Mouse (Mus musculus) neural tube, embryonic 10.5 days (tissue): ENCODE results near the gene Plekhh3.
"Not testable (repeated sequence)": the region's sequence is repeated elsewhere in the genome, so short reads cannot be mapped to it uniquely, and the experiment has no call there.

ENCODE experiments used
- DNase-seq: peaks from one replicate; pipeline ENCODE4 v3.0.0-alpha.2; 2017; ENCODE audit warnings: low spot score; ENCODE audit errors: extremely low spot score

Gene Plekhh3

DNA sequence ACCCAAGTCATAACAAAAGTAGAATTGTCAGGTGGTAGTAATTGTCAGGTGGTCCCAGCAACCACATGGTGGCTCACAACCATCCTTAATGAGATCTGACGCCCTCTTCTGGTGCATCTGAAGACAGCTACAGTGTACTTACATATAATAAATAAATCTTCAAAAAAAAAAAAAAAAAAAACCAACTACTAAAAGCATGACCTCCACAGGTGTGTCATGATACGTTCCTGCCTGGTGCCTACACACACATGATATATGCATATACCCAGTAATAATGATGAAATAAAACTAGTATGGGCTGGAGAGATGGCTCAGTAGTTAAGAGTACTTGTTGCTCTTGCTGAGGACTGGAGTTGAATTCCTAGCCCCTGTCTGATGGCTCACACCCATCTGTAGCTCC, 20.1 kb downstream of the Plekhh3 start:
- no peak for DNase-seq

DNA sequence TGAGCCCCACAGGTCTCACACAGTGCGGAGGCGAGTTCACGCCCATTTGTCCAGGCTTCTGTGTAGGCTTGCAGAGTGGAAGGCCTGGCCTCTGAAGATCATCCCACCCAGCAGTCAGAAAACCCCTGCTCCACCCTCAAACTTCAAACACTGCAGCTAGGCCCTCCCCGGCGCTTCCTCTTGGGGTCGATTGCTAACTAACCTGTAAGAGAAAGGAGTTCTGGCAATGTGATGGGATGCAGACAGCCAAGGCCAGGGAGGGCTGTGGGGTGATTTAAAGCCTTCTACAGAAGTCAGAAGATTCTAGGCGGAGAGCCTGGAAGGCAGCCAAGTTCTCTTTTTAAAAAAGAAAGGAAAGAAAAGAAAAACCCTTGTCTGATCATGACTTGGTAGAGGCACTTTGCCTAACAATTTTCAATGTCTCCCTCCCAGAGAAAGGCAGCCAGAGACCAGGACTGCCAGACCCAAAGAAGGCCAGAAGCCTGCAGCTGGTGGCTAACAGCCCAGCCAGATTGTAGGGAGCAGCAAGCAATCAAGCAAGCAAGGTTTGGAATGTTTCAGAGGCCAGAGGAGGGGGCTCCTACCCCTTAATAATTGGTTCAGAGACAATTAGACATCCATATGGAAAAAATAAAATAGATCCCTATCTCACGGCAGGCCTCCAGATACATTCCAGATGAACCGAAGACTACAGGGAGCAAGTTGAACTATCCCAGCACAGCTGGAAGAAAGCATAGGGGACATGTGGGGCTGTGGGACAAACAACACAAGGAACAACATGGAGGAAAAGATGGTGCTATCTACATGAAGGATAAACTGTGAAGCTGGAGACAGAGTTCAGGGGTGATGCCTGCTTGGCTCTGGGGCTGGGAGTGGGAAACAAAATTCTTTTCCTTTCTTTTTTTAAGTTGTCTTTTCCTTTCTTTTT, 21.7 kb downstream of the Plekhh3 start:
- DNase-seq = no peak

- no peak for DNase-seq
Observed at GRCm38 (mm10) chr11:101148751-101149150, 22.4 kb downstream of the Plekhh3 start.

GRCm38 (mm10) chr11:101146377-101146776, 24.8 kb downstream of the Plekhh3 start:
- no peak for DNase-seq

DNA sequence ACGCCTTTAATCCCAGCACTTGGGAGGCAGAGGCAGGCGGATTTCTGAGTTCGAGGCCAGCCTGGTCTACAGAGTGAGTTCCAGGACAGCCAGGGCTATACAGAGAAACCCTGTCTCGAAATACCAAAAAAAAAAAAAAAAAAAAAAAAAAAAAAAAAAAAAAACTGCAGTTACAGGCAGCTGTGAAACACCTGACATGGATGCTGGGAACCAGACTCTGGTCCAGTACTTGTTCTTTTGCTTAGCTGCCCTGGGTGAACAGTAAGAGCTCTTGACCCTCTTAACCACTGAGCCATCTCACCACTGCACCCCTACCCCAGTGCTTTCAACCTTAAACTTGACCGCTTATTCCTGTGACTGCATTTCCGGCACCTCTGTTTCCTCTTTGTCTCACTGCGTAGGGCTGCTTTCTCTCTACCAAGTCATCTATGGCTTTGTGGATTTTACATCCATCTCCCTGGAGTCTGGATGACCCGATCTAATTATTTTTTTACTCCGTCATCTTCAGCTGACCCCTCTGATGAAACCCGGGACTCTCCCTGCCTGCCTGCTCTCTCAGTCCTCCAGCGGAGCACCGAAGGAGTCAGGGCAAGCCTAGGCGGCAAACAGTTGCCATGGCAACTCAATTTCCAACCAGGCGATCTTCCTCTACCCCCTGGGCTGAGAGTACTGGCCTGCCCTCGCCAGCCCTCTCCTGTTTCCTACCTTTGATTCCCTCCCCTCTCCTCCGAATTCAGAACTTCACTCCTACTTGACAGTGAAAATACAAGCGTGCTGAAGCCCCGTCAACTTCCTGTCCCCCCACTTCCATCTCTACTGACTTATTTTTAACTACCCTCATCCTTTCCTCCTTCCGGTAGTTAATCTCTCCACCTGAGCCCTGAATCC, 27.6 kb downstream of the Plekhh3 start:
- peak; percentile 64 for DNase-seq

DNA sequence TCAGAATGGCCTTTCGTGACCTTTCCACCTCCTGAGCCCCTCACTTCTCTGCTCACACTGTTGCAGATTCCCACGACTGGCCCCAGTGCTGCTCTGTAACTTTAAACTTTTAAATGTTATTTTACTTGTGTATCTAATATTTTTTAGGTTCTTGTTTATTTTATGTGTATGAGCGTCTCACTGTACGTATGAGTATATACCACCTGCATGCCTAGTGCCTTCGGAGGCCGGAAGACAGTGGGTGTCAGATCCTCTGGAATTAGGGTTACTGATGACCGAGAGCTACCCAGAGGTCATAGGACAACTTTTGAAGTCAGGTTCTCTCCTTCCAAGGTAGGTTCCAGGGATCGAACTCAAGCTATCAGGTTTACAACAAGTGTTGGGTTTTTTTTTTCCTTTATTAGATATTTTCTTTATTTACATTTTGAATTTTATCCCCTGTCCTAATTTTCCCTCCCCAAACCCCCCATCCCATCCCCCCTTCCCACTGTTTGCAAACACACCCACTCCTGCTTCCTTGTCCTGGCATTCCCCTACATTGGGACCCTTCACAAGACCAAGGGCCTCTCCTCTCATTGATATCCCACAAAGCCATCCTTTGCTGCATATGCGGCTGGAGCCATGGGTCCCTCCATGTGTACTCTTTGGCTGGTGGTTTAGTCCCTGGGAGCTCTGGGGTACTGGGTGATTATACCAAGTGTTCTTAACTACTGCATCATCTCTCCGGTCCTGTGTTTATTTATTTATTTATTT, 28.8 kb downstream of the Plekhh3 start:
- no peak for DNase-seq

DNA sequence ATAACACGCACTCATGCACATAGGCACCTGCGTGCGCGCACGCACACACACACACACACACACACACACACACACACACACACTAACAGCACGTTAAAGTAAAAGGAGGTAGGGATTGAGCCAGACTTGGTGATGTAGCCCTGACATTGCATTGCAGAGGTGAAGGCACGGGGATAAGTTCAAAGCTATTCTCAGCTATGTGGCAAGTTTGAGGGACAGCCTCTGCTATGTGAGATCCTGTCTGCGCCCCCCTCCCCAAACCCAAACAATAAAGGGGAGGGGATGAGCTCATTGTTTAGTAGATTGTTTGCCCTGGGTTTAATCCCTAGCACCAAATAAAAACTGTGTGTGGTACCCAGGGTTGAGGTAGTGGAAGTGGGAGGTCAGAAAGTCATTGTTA, 30.1 kb downstream of the Plekhh3 start:
- DNase-seq = no peak

DNA sequence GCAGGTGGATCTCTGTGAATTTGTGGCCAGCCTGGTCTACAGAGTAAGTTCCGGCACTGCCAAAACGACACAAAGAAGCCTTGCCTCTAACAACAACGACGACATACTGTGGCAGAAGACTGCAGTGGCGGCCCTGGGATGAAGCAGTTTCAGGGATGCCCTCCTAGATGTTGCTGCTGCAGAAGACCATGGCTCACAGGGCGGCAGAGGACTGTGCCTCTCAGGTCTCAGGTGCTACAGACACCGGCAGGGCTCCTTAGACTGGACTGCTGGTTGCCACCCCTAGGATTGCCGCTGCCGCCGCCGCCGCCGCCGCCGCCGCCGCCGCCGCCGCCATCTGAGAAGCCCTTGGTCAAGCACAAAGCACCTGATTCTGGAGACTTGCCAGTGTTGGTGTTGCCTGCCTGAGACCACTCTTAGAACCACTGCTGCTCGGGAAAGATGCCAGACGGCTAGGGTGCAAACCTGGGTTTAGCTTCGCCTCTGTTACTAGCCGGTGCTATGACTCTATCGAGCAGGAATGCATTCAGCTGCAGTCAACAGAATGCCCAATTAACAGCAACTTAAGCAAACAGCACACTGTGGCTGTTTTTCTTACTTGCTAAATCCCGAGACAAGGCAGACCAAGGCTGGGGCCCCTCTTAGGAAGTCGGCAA, 30.9 kb downstream of the Plekhh3 start:
- no peak for DNase-seq

DNA sequence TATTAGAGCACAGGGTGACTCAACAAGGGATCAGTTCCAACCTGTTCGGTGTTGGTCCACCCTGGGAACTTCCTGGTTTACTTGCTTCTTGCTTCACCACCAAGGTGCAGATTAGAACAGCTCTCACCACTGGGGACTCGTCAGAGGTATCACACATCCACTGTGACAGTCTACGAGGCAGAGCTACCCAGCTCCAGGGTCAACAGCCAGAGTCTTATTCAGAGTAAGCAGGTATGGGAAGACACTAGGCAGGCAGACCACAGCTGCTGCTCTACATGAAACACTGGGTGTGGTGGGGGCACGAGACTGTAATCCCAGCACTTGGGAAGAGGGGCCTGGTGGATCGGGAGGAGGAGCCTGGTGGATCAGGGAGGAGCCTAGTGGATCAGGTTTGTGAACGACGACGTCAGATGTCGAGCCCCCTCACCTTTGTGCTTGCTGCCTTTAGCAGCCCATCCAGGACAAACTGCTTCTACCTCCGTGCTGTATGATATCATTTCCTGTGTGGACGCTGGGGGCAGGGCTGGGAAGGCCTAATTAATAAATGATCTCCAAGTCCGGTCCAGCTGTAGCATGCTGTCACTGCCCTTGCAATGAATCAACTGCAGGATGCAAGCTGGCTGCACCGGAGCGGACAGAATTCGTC, 32.5 kb downstream of the Plekhh3 start:
- DNase-seq = peak; percentile 61

GRCm38 (mm10) chr11:101137000-101137399, 34.2 kb downstream of the Plekhh3 start:
- DNase-seq = no peak

- no peak for DNase-seq
Observed at GRCm38 (mm10) chr11:101134217-101134865, 36.8 kb downstream of the Plekhh3 start.

GRCm38 (mm10) chr11:101133037-101133436, 38.1 kb downstream of the Plekhh3 start:
- no peak for DNase-seq

GRCm38 (mm10) chr11:101131701-101132100, 39.5 kb downstream of the Plekhh3 start:
- DNase-seq = no peak

DNA sequence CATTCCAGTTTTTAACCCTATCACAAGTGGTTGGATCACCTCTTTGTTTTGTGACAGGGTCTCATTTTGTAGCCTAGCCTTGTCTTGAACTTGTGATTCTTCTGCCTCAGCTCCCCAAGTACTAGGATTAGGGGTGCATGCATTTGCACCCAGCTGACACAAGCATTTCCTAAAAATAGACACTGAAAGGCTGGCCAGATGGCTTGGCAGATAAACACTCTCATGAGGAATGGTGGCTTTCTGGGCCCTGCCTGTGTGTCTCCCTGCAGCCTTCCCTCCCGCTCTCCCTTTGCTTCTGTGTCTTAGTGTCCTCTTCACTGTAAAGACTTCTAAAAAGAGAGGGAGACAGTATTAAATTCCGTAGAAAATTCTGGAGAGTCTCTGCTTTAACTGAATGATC, 40.0 kb downstream of the Plekhh3 start:
- no peak for DNase-seq

GRCm38 (mm10) chr11:101130056-101130756, 40.9 kb downstream of the Plekhh3 start:
- no peak for DNase-seq

DNA sequence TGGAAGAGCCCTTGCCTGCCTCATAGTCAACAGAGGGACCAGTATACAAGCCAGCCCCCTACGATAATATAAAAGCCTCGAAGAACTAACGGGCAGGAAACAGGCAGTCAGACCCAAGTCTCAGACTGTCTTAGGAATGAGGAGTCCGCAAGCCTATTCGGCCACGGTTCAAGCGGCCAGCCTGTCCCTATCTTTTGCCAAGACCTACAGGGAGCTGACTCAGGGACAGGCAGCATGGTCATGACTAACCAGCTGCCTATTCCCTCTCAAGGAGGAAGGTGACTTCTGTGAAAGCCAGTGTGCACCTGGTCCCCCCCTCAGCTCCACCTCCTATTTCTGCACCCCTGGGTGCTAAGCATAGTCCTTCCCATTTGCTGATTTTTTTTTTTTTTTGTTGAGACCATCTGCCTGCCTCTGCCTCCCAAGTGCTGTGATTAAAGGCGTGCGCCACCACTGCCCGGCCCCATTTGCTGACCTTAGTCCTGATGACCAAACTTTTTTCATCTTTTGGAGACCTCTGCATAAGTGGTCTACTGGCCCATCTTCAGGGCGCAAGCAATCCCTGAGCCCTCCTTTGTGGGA, 42.1 kb downstream of the Plekhh3 start:
- no peak for DNase-seq

DNA sequence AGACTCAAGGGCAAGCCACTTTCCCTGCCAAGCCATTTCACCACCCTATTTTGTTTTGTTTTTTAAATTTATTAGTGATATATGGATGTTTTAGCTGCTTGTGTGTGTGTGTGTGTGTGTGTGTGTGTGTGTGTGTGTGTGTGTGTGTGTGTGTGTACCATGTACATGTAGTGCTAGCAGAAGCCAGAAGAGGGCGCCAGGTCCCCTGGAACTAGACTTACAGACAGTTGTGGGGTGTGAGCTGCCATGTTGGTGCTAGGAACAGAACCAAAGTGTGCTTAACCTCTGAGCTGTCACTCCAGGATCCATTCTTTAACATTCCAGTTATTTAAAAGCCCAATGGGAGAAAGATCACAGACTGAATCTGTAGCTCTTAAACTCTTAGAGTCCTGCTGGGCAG, 44.1 kb downstream of the Plekhh3 start:
- DNase-seq = no peak

DNA sequence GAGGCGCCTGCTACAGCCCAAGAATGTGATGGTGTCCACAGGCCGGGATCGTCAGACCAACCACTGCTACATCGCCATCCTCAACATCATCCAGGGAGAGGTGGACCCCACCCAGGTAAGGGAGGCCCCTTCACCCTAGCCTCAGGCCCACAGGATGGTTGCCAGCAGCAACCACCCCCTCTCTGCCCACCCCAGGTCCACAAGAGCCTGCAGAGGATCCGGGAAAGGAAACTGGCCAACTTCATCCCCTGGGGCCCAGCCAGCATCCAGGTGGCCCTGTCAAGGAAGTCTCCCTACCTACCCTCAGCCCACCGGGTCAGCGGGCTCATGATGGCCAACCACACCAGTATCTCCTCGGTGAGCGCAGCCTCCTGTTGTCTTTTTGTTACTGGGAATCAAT, 46.1 kb downstream of the Plekhh3 start:
- not testable (repeated sequence) for DNase-seq

GRCm38 (mm10) chr11:101124494-101124893, 46.7 kb downstream of the Plekhh3 start:
- DNase-seq = not testable (repeated sequence)
